Mouse (Mus musculus): ENCODE measurements around the gene Hspa1b.
"Not testable (repeated sequence)": the region's sequence is repeated elsewhere in the genome, so short reads cannot be mapped to it uniquely, and the experiment has no call there.

Gene Hspa1b

DNA sequence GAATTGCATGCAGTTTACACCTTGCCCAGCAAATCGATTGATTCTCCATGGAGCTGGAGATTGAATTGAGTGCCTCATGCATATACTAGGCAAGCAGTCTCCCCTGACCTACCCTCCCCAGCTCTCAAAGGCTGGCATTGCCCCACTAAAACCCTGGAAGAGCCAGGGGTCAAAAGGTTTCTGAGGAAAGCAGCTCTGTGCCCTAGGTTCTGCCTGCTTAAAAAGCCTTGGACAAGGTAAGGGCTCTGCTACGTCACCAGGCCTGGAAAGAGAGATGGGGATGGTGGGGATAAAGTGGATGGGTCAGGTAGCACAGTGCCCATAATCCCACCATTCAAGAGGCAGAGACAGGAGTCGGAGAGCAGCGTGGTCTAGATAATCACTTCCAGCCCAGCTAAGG lies 4.2 kb downstream of the Hspa1b start:
- no peak for DNase-seq (ENCODE audit: low read depth)

- DNase-seq (ENCODE audit: low read depth), result no peak
Observed at GRCm38 (mm10) chr17:34953904-34954303, 5.1 kb downstream of the Hspa1b start.

DNA sequence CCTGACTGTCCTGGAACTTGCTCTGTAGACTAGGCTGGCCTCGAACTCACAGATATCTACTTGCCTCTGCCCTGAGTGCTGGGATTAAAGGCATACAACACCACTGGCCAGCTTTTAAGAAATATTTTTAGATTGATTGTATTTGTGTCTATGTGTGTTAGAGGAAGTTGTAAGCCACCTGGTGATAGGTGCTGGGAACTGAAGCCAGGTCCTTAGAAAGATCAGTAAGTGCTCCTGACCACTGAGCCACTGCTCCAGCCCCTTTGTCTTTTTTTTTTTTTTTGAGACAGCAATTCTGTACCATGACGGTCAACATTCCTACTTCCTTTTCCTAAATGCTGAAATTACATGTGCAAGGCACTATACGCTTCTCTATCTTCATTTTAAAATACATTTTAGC lies 5.8 kb downstream of the Hspa1b start:
- no peak for DNase-seq (ENCODE audit: low read depth)

DNA sequence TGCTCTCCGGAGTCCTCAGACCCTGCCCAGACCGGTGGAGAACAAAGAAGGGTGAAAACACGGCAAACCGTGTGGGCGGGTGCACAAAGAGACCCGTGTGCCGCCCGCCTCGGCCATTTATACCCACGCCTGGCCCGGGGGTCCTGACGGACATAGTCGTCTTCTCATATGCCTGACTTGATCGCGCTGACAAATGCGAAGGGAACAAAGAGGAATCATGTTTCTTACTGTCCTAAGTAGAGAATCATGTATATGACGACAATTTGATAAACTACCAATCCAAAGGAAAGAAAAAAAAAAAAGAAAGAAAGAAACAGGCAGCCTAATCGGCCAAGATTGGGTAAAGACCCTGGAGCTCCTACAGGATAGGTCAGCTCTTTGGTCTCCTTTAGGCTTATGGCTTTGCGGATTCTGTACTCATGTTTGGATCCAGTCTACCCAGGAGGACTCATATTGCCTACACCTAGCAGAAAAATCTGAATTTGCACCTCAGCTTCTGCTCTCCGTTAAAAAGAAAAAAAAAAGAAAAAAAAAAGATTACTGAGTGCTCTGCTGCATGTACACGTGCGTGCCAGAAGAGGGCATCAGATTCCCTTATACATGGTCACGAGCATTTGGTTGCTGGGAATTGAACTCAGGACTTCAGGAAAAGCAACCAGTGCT lies 6.5 kb downstream of the Hspa1b start:
- DNase-seq (ENCODE audit: low read depth), result peak; percentile 69

GRCm38 (mm10) chr17:34951636-34952377 lies 7.2 kb downstream of the Hspa1b start:
- DNase-seq (ENCODE audit: low read depth), result no peak

DNA sequence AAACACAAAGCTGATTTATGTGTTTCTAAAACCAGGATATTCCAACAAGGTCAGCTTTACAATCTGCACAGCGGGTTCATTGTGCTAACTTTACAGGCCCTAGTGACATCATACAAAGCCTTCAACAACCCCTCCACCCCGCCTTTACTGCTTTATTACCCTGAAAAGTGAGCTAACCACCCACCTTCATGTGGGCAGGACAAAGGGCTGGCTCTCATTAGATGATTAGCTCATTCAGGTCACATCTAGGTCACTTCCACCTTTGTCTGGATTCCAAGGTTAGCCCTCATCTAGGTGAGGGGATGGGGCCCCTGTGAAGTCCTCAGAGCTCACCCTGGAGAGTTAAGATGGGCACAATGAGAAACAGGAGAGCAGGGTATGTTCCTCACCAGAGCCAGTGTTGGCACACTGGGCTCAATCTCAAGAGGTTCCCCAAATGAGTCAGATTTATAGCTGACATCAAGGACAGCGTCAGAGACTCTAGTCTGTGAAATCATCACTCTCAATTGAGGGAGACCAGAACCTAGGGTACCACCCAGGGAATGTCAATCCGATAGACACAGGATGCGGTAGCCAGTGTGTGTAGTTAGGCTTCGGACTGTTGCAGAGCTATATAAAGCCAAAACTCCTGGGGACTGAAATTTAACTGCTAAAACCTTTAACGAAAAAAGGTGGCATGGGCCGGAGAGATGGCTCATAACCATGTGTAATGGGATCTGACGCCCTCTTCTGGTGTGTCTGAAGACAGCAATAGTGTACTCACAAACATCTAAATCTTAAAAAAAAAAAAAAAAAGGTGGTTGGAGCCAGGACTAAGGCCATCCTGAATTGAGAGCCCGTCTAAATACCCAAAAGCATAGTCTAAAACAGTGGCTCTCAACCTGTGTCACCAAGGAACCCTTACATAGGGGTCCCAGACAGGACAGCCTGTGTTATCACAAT lies 8.3 kb downstream of the Hspa1b start:
- no peak for DNase-seq (ENCODE audit: low read depth)

GRCm38 (mm10) chr17:34949553-34949969 lies 9.5 kb downstream of the Hspa1b start:
- no peak for DNase-seq (ENCODE audit: low read depth)

- not testable (repeated sequence) for DNase-seq (ENCODE audit: low read depth)
Observed at GRCm38 (mm10) chr17:34948721-34949552, 10.1 kb downstream of the Hspa1b start.

- DNase-seq (ENCODE audit: low read depth), result no peak
Observed at GRCm38 (mm10) chr17:34947606-34948005, 11.4 kb downstream of the Hspa1b start.

GRCm38 (mm10) chr17:34946486-34947140 lies 12.4 kb downstream of the Hspa1b start:
- no peak for DNase-seq (ENCODE audit: low read depth)

GRCm38 (mm10) chr17:34944362-34944761 lies 14.7 kb downstream of the Hspa1b start:
- no peak for DNase-seq (ENCODE audit: low read depth)

- no peak for DNase-seq (ENCODE audit: low read depth)
Observed at GRCm38 (mm10) chr17:34943128-34943815, 15.8 kb downstream of the Hspa1b start.

GRCm38 (mm10) chr17:34941344-34942041 lies 17.5 kb downstream of the Hspa1b start:
- no peak for DNase-seq (ENCODE audit: low read depth)

DNA sequence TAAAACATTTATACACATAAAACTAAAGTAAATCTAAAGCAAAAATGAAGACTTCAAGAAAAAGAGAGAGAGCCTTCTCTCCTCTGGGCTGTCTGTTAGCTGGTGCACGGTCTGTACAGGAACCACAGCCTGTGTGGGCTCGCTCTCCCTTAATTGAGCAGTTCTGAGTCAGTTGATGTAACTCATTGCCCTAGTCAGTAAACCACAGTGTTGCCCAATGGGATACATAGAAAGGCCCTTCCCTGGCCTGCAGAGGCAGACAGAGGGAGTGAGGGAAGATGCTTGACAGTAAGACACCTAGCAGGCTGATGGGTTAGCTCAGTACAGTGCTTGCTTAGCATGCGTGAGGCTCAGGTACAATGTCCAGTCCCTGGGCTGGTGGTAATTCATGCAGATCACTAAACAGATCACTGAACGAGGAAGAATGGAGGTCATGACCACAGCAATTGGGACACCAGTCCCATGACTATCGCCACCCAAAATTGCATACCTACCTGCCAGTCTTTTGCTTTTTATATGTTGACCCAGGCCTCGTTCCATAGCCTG lies 21.0 kb downstream of the Hspa1b start:
- no peak for DNase-seq (ENCODE audit: low read depth)

GRCm38 (mm10) chr17:34934830-34935229 lies 24.2 kb downstream of the Hspa1b start:
- DNase-seq (ENCODE audit: low read depth), result no peak

- DNase-seq (ENCODE audit: low read depth), result no peak
Observed at GRCm38 (mm10) chr17:34934031-34934430, 25.0 kb downstream of the Hspa1b start.

DNA sequence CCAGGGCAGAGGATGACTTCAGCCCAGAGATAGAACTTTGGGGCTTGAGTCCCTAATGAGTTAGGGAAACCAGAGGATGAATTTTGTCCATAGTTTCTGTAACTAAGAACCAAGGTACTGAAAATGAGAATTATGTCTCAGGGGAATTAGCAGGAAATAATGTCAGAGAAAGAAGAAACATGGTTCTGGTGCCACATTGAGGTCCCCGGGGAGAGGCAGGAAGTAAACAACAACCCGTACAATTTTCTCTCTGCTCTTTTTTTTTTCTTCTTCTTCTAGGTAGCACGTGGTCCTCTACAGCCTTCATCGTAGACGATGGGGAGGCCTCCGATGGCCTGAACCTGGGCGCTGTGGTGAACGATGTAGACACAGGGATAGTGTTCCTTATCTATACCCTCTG lies 26.8 kb downstream of the Hspa1b start:
- no peak for DNase-seq (ENCODE audit: low read depth)

- no peak for DNase-seq (ENCODE audit: low read depth)
Observed at GRCm38 (mm10) chr17:34931735-34932098, 27.3 kb downstream of the Hspa1b start.

DNA sequence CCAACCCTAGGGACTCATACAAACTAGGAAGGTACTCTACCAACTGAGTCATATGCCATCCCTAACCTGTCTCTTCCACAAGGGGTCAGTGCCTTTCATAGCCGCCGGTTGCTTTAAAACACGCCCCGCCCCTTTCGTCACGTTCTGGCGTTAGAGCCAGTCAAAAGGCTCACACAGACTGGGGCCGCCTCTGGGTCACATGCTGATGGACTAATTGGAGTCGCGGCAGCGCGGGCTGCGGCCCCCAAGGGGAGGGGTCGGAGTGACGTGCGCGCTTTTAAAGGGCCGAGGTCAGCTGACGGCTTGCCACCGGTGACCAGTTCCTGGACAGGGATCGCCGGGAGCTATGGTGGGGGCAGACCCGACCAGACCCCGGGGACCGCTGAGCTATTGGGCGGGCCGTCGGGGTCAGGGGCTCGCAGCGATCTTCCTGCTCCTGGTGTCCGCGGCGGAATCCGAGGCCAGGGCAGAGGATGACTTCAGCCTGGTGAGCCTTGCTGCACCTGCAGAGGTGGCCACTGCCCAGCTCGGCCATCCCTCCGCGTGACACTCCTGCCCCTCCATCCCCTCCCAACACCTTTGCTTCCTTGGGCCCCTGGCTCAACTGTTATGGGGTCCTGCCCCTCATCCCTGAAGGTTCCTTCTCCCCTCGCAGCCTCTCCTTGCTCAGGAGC lies 27.8 kb downstream of the Hspa1b start, which contains the start of gene Neu1:
Gene Neu1, plus strand, starts transcription at position 193 of the 674 bp plus-strand sequence.
- DNase-seq (ENCODE audit: low read depth), result peak; percentile 98
